Mouse (Mus musculus) left cerebral cortex, postnatal 36 days (tissue): ENCODE results near the gene Tomm40. TPM values are rescaled to one million over a fixed set of nuclear protein-coding genes. Genes with fewer than 3 reads are reported as not detected.
"Not testable (repeated sequence)": the region's sequence is repeated elsewhere in the genome, so short reads cannot be mapped to it uniquely, and the experiment has no call there.

Experiments
- DNase-seq, 2 experiments: peaks; one replicate each; pipeline ENCODE4 v3.0.0; 2021 to 2022; ENCODE audit warnings: low spot score in 2 of 2, mixed read lengths in 1 of 2
- intact Hi-C: fragments of 180-260 bp; cut with DNase I; formaldehyde crosslinking; loops from one replicate; pipeline ENCODE4 v1.15.1; 2025
- total RNA-seq, 2 experiments: library from RNA; stranded (reverse); gene quantifications; 2 replicates each; pipeline ENCODE4 v1.2.3; 2021

The Tomm40 gene
- total RNA-seq, 2 experiments from 2014 or later = 113 to 125 TPM

- DNase-seq = no peak
- intact Hi-C loops = no loop called here
Observed at GRCm38 (mm10) chr7:19693421-19693820, 21.8 kb downstream of the Tomm40 start.

- no peak for DNase-seq
- intact Hi-C loops = no loop called here
Observed at GRCm38 (mm10) chr7:19691873-19692865, 23.1 kb downstream of the Tomm40 start, which contains the start of gene Apoc1. Apoc1 (minus strand) TSS chr7:19692660.

- DNase-seq = no peak
- intact Hi-C loops = no loop called here
Observed at GRCm38 (mm10) chr7:19691434-19691833, 23.8 kb downstream of the Tomm40 start.

- intact Hi-C loops = no loop called here
- DNase-seq = no peak
Observed at GRCm38 (mm10) chr7:19690845-19691244, 24.4 kb downstream of the Tomm40 start.

- intact Hi-C loops = no loop called here
- no peak for DNase-seq
Observed at GRCm38 (mm10) chr7:19688611-19689010, 26.6 kb downstream of the Tomm40 start.

- intact Hi-C loops = no loop called here
Observed at GRCm38 (mm10) chr7:19688101-19688500, 27.1 kb downstream of the Tomm40 start.

GRCm38 (mm10) chr7:19686927-19687583 lies 28.2 kb downstream of the Tomm40 start:
- intact Hi-C loops, DNase-seq: not testable (repeated sequence)

More at GRCm38 (mm10) chr7:19688101-19688500, 27.1 kb downstream of the Tomm40 start:
- no peak for DNase-seq

GRCm38 (mm10) chr7:19686521-19686920 lies 28.7 kb downstream of the Tomm40 start:
- DNase-seq = no peak
- intact Hi-C loops = no loop called here

GRCm38 (mm10) chr7:19685374-19685773 lies 29.9 kb downstream of the Tomm40 start:
- intact Hi-C loops = no loop called here
- no peak for DNase-seq

GRCm38 (mm10) chr7:19683771-19684201 lies 31.5 kb downstream of the Tomm40 start:
- intact Hi-C loops = no loop called here
- DNase-seq = no peak

- intact Hi-C loops = no loop called here
- no peak for DNase-seq
Observed at GRCm38 (mm10) chr7:19682979-19683378, 32.3 kb downstream of the Tomm40 start.

GRCm38 (mm10) chr7:19681202-19681694 lies 34.0 kb downstream of the Tomm40 start, which contains the start of the genes Gm44805 and Apoc4:
Gm44805 (minus strand) TSS chr7:19681423.
Apoc4 (minus strand) TSS chr7:19681479.
- intact Hi-C loops = no loop called here
- no peak for DNase-seq

GRCm38 (mm10) chr7:19680702-19681101 lies 34.5 kb downstream of the Tomm40 start:
- DNase-seq = no peak
- intact Hi-C loops = no loop called here

GRCm38 (mm10) chr7:19678901-19679300 lies 36.3 kb downstream of the Tomm40 start:
- DNase-seq = no peak
- intact Hi-C loops = no loop called here

- DNase-seq = no peak
Observed at GRCm38 (mm10) chr7:19677872-19678271, 37.4 kb downstream of the Tomm40 start, which contains the start of gene Apoc2. Apoc2 (minus strand) TSS chr7:19677941.

GRCm38 (mm10) chr7:19676662-19677061 lies 38.6 kb downstream of the Tomm40 start:
- intact Hi-C loops = no loop called here
- DNase-seq = no peak

More at GRCm38 (mm10) chr7:19677872-19678271, 37.4 kb downstream of the Tomm40 start, which contains the start of gene Apoc2:
- intact Hi-C loops = no loop called here

GRCm38 (mm10) chr7:19675824-19676223 lies 39.4 kb downstream of the Tomm40 start:
- intact Hi-C loops = no loop called here
- DNase-seq = no peak

- intact Hi-C loops = no loop called here
Observed at GRCm38 (mm10) chr7:19673083-19673699, 42.0 kb downstream of the Tomm40 start.

GRCm38 (mm10) chr7:19671511-19671910 lies 43.7 kb downstream of the Tomm40 start:
- intact Hi-C loops = no loop called here
- DNase-seq = no peak

More at GRCm38 (mm10) chr7:19673083-19673699, 42.0 kb downstream of the Tomm40 start:
- DNase-seq = no peak
